Mouse (Mus musculus) retina, adult 2 months (tissue): ENCODE data around the gene Fam76a.

Experiments used
- DNase-seq: peaks from one replicate; pipeline ENCODE4 v3.0.0-alpha.2; 2012; ENCODE audit warnings: low read depth, low spot score

Gene Fam76a

GRCm38 (mm10) chr4:132922558-132923008 lies at the start of gene Fam76a:
Gene Fam76a, minus strand, starts transcription at chr4:132922558.
- DNase-seq = peak; percentile 98

- DNase-seq = no peak
Measured at GRCm38 (mm10) chr4:132972101-132972500, 49.7 kb upstream of the Fam76a start.

- DNase-seq = no peak
Measured at GRCm38 (mm10) chr4:132971601-132972000, 49.2 kb upstream of the Fam76a start.

- no peak for DNase-seq
Measured at GRCm38 (mm10) chr4:132968105-132968938, 46.0 kb upstream of the Fam76a start.

GRCm38 (mm10) chr4:132964473-132964872 lies 42.1 kb upstream of the Fam76a start:
- DNase-seq = no peak

GRCm38 (mm10) chr4:132964064-132964463 lies 41.7 kb upstream of the Fam76a start:
- DNase-seq = no peak

- DNase-seq = no peak
Measured at GRCm38 (mm10) chr4:132963436-132963835, 41.1 kb upstream of the Fam76a start.

- no peak for DNase-seq
Measured at GRCm38 (mm10) chr4:132962628-132963027, 40.3 kb upstream of the Fam76a start.

GRCm38 (mm10) chr4:132961866-132962265 lies 39.5 kb upstream of the Fam76a start:
- no peak for DNase-seq

GRCm38 (mm10) chr4:132960864-132961639 lies 38.7 kb upstream of the Fam76a start:
- DNase-seq = no peak

- DNase-seq = no peak
Measured at GRCm38 (mm10) chr4:132960313-132960712, 38.0 kb upstream of the Fam76a start.

- DNase-seq = no peak
Measured at GRCm38 (mm10) chr4:132959679-132960045, 37.3 kb upstream of the Fam76a start.

- no peak for DNase-seq
Measured at GRCm38 (mm10) chr4:132958741-132959678, 36.7 kb upstream of the Fam76a start.

- no peak for DNase-seq
Measured at GRCm38 (mm10) chr4:132955395-132955791, 33.0 kb upstream of the Fam76a start.

- peak; percentile 54 for DNase-seq
Measured at GRCm38 (mm10) chr4:132954530-132955394, 32.4 kb upstream of the Fam76a start.

GRCm38 (mm10) chr4:132950999-132951398 lies 28.6 kb upstream of the Fam76a start:
- DNase-seq = no peak

GRCm38 (mm10) chr4:132949882-132950532 lies 27.6 kb upstream of the Fam76a start:
- no peak for DNase-seq

GRCm38 (mm10) chr4:132946047-132947001 lies 24.0 kb upstream of the Fam76a start:
- no peak for DNase-seq
